Mouse (Mus musculus) embryonic facial prominence, embryonic 15.5 days (tissue): Measurements from ENCODE around the gene Rsl24d1. TPM values are rescaled to one million over a fixed set of nuclear protein-coding genes. Genes with fewer than 3 reads are reported as not detected.
"Not testable (repeated sequence)": the region's sequence is repeated elsewhere in the genome, so short reads cannot be mapped to it uniquely, and the experiment has no call there.

Source experiments
- ATAC-seq: fragments of 200-750 bp; cut with Nextera tagmentation; 2 replicates; pipeline ENCODE4 v1.8.0; 2017; ENCODE audit warnings: low read depth, moderate TSS enrichment; ENCODE audit not compliant: insufficient number of reproducible peaks, low FRiP score, low TSS enrichment
- H3K27ac ChIP-seq: fragments of 300-500 bp; sonication (generic); replicated peaks from 2 replicates; pipeline ENCODE4 v1.5.1; 2015; ENCODE audit warnings: mild to moderate bottlenecking, inconsistent platforms
- H3K27me3 ChIP-seq: fragments of 300-500 bp; sonication (generic); 2 replicates; pipeline ENCODE4 v1.6.1; 2015; ENCODE audit warnings: inconsistent platforms
- H3K36me3 ChIP-seq: fragments of 300-500 bp; sonication (generic); 2 replicates; pipeline ENCODE4 v1.6.1; 2015; ENCODE audit warnings: mild to moderate bottlenecking, inconsistent platforms
- H3K4me1 ChIP-seq: fragments of 300-500 bp; sonication (generic); 2 replicates; pipeline ENCODE4 v1.6.1; 2015; ENCODE audit warnings: inconsistent platforms
- H3K4me2 ChIP-seq: fragments of 300-500 bp; sonication (generic); replicated peaks from 2 replicates; pipeline ENCODE4 v1.6.1; 2015; ENCODE audit warnings: mild to moderate bottlenecking, inconsistent platforms
- H3K4me3 ChIP-seq: fragments of 300-500 bp; sonication (generic); replicated peaks from 2 replicates; pipeline ENCODE4 v1.5.1; 2015; ENCODE audit warnings: mild to moderate bottlenecking, inconsistent platforms
- H3K9ac ChIP-seq: fragments of 300-500 bp; sonication (generic); 2 replicates; pipeline ENCODE4 v1.6.1; 2015; ENCODE audit warnings: inconsistent platforms
- H3K9me3 ChIP-seq: fragments of 300-500 bp; sonication (generic); replicated peaks from 2 replicates; pipeline ENCODE4 v1.6.1; 2016; ENCODE audit warnings: inconsistent platforms
- WGBS: fragments of 180-500 bp; shearing (Covaris S2); methylation state at CpG from one replicate; pipeline ENCODE4 v1.1.7; 2015; 5-methylcytosine and 5-hydroxymethylcytosine counted together
- polyA plus RNA-seq: library from polyadenylated mRNA; unstranded; fragments of >200 nt; fragmentation: Nextera tagmentation; extraction: Ambion mirVana; gene quantifications from 2 replicates; pipeline ENCODE4 v1.2.1, GENCODE M21; 2015

Gene Rsl24d1
- 102 and 105 TPM in 2 replicates for polyA plus RNA-seq

GRCm38 (mm10) chr9:73112919-73113906 lies at the start of gene Rsl24d1:
Gene Rsl24d1 (plus strand): TSS chr9:73113426.
- Histone ChIP-seq H3K36me3 (peaks cover 26% of the 10 kb centered on the region), H3K4me3 (peak within 1 kb of the TSS; percentile 97), H3K4me1 (peaks cover 8% of the 10 kb centered on the region), H3K9me3 (no peaks in the 10 kb centered on the region), H3K9ac (peak within 1 kb of the TSS; percentile 85), H3K27me3 (no peaks in the 10 kb centered on the region), H3K4me2 (peak within 1 kb of the TSS; percentile 58), H3K27ac (peak within 1 kb of the TSS; percentile 80)
- WGBS: under 1% methylated on average over 64 of the region's 64 CpGs
- peak; percentile 95 for ATAC-seq

GRCm38 (mm10) chr9:73063621-73064290 lies 49.5 kb upstream of the Rsl24d1 start:
- no peak for ATAC-seq
- Histone ChIP-seq H3K27ac (peak overlapping the region; percentile 48; the same call in 1 of the 2 replicates), H3K9me3 (no peaks in the 10 kb centered on the region), H3K27me3 (no peaks in the 10 kb centered on the region), H3K4me2 (peak overlapping the region; percentile 40), H3K9ac (no peak overlapping the region), H3K4me3 (peak overlapping the region; percentile 3; the same call in 1 of the 2 replicates), H3K36me3 (no peaks in the 10 kb centered on the region), H3K4me1 (peaks cover 32% of the 10 kb centered on the region)
- 15% methylated on average over 15 of the region's 15 CpGs for WGBS

GRCm38 (mm10) chr9:73067086-73067485 lies 46.1 kb upstream of the Rsl24d1 start:
- no peaks in the 10 kb centered on the region for H3K9me3 ChIP-seq
- 6% methylated on average over 10 of the region's 10 CpGs for WGBS
- H3K36me3 ChIP-seq: no peaks in the 10 kb centered on the region
- peak; percentile 76 for ATAC-seq
- no peak overlapping the region for H3K9ac ChIP-seq
- no peaks in the 10 kb centered on the region for H3K27me3 ChIP-seq
- peak overlapping the region; percentile 84 for H3K27ac ChIP-seq
- peak overlapping the region; percentile 39 for H3K4me2 ChIP-seq
- peak overlapping the region; percentile 9; the same call in 1 of the 2 replicates for H3K4me3 ChIP-seq
- H3K4me1 ChIP-seq: peaks cover 32% of the 10 kb centered on the region

- peak overlapping the region; percentile 84 for H3K27ac ChIP-seq
- H3K4me3 ChIP-seq: no peak overlapping the region
- H3K36me3 ChIP-seq: no peaks in the 10 kb centered on the region
- H3K9ac ChIP-seq: no peak overlapping the region
- no peaks in the 10 kb centered on the region for H3K27me3 ChIP-seq
- peak; percentile 66 for ATAC-seq
- peak overlapping the region; percentile 39 for H3K4me2 ChIP-seq
- peaks cover 30% of the 10 kb centered on the region for H3K4me1 ChIP-seq
- WGBS: 29% methylated on average over 6 of the region's 6 CpGs
- no peaks in the 10 kb centered on the region for H3K9me3 ChIP-seq
These were observed 45.0 kb upstream of the Rsl24d1 start for GRCm38 (mm10) chr9:73068230-73068679.

- Histone ChIP-seq H3K36me3 (no peaks in the 10 kb centered on the region), H3K4me2 (no peak overlapping the region), H3K4me3 (no peak overlapping the region), H3K9ac (no peak overlapping the region), H3K4me1 (peaks cover 26% of the 10 kb centered on the region), H3K9me3 (no peaks in the 10 kb centered on the region), H3K27me3 (no peaks in the 10 kb centered on the region), H3K27ac (peak overlapping the region; percentile 84)
- ATAC-seq: no peak
- 76% methylated on average over 6 of the region's 6 CpGs for WGBS
These were observed 44.5 kb upstream of the Rsl24d1 start for GRCm38 (mm10) chr9:73068688-73069087.

- ATAC-seq: no peak
- no peak overlapping the region for H3K4me2 ChIP-seq
- H3K4me1 ChIP-seq: peaks cover 15% of the 10 kb centered on the region
- no peak overlapping the region for H3K4me3 ChIP-seq
- no peaks in the 10 kb centered on the region for H3K27me3 ChIP-seq
- WGBS: 72% methylated on average over 10 of the region's 10 CpGs
- no peaks in the 10 kb centered on the region for H3K36me3 ChIP-seq
- H3K27ac ChIP-seq: no peak overlapping the region
- no peak overlapping the region for H3K9ac ChIP-seq
- no peaks in the 10 kb centered on the region for H3K9me3 ChIP-seq
These were observed 42.1 kb upstream of the Rsl24d1 start for GRCm38 (mm10) chr9:73070971-73071659.

- H3K4me3 ChIP-seq: no peak overlapping the region
- no peaks in the 10 kb centered on the region for H3K27me3 ChIP-seq
- 70% methylated on average over 8 of the region's 8 CpGs for WGBS
- no peak for ATAC-seq
- no peaks in the 10 kb centered on the region for H3K36me3 ChIP-seq
- H3K27ac ChIP-seq: no peak overlapping the region
- no peak overlapping the region for H3K4me2 ChIP-seq
- H3K4me1 ChIP-seq: peaks cover 11% of the 10 kb centered on the region
- H3K9me3 ChIP-seq: no peaks in the 10 kb centered on the region
- no peak overlapping the region for H3K9ac ChIP-seq
These were observed 40.8 kb upstream of the Rsl24d1 start for GRCm38 (mm10) chr9:73072426-73072825.

- 90% methylated on average over 5 of the region's 5 CpGs for WGBS
- no peaks in the 10 kb centered on the region for H3K36me3 ChIP-seq
- no peak overlapping the region for H3K27ac ChIP-seq
- H3K4me3 ChIP-seq: no peak overlapping the region
- H3K27me3 ChIP-seq: no peaks in the 10 kb centered on the region
- no peak overlapping the region for H3K9ac ChIP-seq
- no peak overlapping the region for H3K4me2 ChIP-seq
- no peak for ATAC-seq
- H3K4me1 ChIP-seq: peaks cover 4% of the 10 kb centered on the region
- no peaks in the 10 kb centered on the region for H3K9me3 ChIP-seq
These were observed 40.1 kb upstream of the Rsl24d1 start for GRCm38 (mm10) chr9:73073169-73073568.

GRCm38 (mm10) chr9:73079349-73079748 lies 33.9 kb upstream of the Rsl24d1 start:
- H3K4me1 ChIP-seq, H3K27ac ChIP-seq, H3K4me2 ChIP-seq, H3K9ac ChIP-seq, ATAC-seq, H3K9me3 ChIP-seq, H3K36me3 ChIP-seq, H3K4me3 ChIP-seq, H3K27me3 ChIP-seq: not testable (repeated sequence)
- 91% methylated on average over 11 of the region's 12 CpGs for WGBS

- Histone ChIP-seq H3K27me3 (no peaks in the 10 kb centered on the region), H3K9ac (no peak overlapping the region), H3K9me3 (no peaks in the 10 kb centered on the region), H3K4me1 (no peaks in the 10 kb centered on the region), H3K4me2 (no peak overlapping the region), H3K36me3 (no peaks in the 10 kb centered on the region), H3K27ac (no peak overlapping the region), H3K4me3 (no peak overlapping the region)
- 56% methylated on average over 7 of the region's 7 CpGs for WGBS
- no peak for ATAC-seq
These were observed 33.4 kb upstream of the Rsl24d1 start for GRCm38 (mm10) chr9:73079801-73080325.
